Mouse (Mus musculus): ENCODE measurements around the gene Nrg3.
"Not testable (repeated sequence)": the region's sequence is repeated elsewhere in the genome, so short reads cannot be mapped to it uniquely, and the experiment has no call there.

The Nrg3 gene

GRCm38 (mm10) chr14:38629671-38630070, 843.2 kb downstream of the Nrg3 start:
- in situ Hi-C loops (cut with MboI, MseI) = loop anchor here (10.0 kb wide), 1 partner anchor 455 kb away; no protein-coding TSS in a partner anchor

- in situ Hi-C loops (cut with MboI, MseI) = loop anchor here (10.0 kb wide), 1 partner anchor 456 kb away; no protein-coding TSS in a partner anchor
These were observed 843.8 kb downstream of the Nrg3 start for GRCm38 (mm10) chr14:38628862-38629619.

DNA sequence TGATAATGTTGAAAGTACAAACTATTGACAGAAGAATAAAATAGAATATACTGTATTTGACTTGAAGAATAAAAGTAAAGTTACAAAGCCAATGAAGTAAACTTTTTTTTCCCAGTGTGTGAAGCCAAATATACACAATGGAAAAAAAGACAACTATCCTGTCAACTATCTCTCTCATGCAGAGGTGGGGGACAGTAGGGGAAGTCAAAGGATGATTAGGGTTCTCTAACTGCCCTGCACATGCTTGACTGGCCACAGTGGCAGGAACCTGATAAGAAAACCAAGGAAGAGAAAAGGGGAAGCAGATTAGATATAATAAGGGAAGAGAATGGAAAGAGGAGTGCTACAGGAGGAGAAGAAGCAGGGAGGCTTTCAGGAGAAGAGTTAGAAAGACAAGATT, 855.9 kb downstream of the Nrg3 start:
- in situ Hi-C loops (cut with MboI, MseI) = no loop called here

DNA sequence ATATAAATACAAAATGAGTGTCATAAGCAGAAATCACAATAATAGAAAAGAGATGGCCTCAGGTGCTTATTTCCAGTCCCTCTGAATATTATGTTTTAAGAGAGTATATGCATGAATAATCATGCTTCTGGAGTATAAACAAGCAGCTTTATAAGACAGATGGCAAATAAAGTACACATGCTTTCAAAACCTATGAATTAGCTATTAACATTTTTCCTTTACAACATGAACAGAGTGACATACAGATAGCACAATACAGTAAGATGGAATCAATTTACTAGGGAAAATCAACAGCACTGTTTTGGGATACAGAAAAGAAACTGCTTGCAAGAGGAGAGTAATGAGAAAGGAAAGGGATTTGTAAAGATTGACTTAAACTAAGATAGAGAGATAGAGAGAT, 875.2 kb downstream of the Nrg3 start:
- in situ Hi-C loops (cut with MboI, MseI) = no loop called here

- in situ Hi-C loops (cut with MboI, MseI) = no loop called here
These were observed 878.6 kb downstream of the Nrg3 start for GRCm38 (mm10) chr14:38594297-38594696.

DNA sequence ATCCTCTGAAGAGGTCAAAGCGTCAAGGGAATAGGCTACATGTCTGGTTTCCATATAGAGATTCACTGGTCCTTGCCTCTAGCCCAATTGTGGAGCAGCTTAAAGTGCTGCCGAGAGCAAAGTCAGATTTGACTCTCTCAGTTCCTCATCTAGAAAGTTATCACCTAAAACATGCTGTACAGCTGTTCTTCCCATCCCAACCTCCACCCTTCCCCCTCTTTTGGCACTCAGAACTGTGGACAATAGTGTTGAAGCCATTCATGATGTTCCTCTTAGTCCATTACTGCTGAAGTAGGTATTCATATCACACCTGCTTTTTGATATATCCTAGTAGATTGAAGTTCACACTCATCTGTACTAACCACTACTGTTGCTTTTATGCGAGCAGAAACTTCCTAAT, 896.1 kb downstream of the Nrg3 start:
- in situ Hi-C loops (cut with MboI, MseI) = no loop called here

- in situ Hi-C loops (cut with MboI, MseI) = no loop called here
These were observed 904.7 kb downstream of the Nrg3 start for GRCm38 (mm10) chr14:38568184-38568583.

- in situ Hi-C loops (cut with MboI, MseI) = no loop called here
These were observed 906.7 kb downstream of the Nrg3 start for GRCm38 (mm10) chr14:38566182-38566581.

GRCm38 (mm10) chr14:38554636-38555035, 918.3 kb downstream of the Nrg3 start:
- in situ Hi-C loops (cut with MboI, MseI) = loop anchor here (10.0 kb wide), 1 partner anchor 260 kb away; no protein-coding TSS in a partner anchor

DNA sequence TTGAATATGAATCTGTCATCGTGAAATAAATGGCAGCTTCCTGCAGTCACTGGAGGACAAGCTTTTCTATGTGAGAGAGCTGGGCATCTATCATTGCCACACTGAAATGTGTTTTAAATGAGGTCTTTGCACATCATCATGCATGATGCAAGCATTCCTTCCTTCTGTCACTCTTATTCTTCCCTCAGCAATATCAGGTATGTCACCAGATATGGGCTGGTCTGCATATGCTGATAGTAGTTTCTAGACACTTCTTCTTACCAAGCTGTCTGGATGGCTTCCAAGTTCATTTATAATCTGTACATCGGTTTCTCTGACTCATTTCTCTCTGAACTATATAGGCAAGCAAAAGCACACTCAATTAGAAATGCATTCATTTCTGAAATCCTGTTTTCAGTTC, 925.6 kb downstream of the Nrg3 start:
- in situ Hi-C loops (cut with MboI, MseI) = no loop called here

GRCm38 (mm10) chr14:38535181-38535580, 937.7 kb downstream of the Nrg3 start:
- in situ Hi-C loops (cut with MboI, MseI) = no loop called here

DNA sequence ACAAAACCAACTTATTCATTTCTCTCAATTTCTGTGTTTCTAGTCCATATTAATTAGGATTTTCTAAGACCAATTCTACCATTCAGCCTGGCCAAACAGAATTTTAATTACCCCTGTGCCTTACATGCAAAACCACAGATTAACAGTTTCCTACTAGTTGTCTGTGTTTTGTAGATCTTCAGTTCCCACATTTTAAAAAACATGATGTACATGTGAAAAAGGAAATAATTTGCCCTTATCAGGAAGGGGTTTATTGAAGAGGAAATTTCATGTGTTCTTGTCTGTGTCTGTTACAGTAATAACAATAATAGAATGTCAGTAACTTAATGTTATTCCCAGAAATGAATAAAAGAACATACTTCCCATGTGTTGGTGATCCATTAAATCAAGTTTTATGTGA, 939.4 kb downstream of the Nrg3 start:
- in situ Hi-C loops (cut with MboI, MseI) = no loop called here

DNA sequence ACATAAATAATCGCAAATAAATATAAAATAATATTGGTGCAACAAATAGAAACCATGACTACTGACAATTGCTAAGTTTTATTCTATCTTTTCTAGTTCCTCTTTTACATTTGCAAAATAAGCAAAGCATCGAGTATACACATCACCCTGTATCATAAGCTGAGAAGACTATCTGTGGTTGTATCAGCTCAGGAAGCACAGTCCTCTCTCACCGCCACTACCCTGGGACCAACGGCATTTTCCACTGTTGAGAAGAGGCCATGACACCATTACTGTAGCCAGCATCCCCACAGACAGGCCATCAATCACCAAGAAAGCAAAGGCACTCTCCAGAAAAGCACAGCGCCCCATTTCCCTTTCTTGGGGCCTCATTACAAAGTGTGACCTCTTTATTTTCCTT, 956.7 kb downstream of the Nrg3 start:
- in situ Hi-C loops (cut with MboI, MseI) = loop anchor here (25.0 kb wide), 1 partner anchor 704 kb away; no protein-coding TSS in a partner anchor

- in situ Hi-C loops (cut with MboI, MseI) = loop anchor here (25.0 kb wide), 1 partner anchor 697 kb away; no protein-coding TSS in a partner anchor
These were observed 963.9 kb downstream of the Nrg3 start for GRCm38 (mm10) chr14:38509016-38509415.

GRCm38 (mm10) chr14:38494970-38495369, 977.9 kb downstream of the Nrg3 start:
- in situ Hi-C loops (cut with MboI, MseI) = no loop called here

GRCm38 (mm10) chr14:38447086-38447485, 1025.8 kb downstream of the Nrg3 start:
- in situ Hi-C loops (cut with MboI, MseI) = no loop called here

DNA sequence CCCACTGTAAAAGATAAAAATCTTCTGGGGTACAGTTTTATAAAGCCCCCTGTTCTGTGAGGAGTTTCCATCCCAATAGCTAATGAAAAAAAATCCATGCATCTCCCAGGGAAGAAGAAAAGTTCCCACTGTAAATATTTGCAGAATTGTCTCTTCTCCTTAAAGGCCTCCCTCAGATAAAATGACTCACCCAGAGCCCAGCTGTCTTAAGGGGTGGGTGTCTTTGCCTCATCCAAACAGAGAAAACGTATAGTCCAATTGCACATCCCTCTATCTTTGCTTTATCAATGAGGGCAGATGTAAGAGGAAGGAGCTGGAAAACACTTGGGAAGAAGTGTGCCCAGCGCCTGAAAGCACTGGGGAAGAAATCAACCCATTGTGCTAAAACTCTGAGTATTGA, 1028.1 kb downstream of the Nrg3 start:
- in situ Hi-C loops (cut with MboI, MseI) = no loop called here

GRCm38 (mm10) chr14:38433793-38434589, 1038.9 kb downstream of the Nrg3 start:
- in situ Hi-C loops (cut with MboI, MseI) = no loop called here

- in situ Hi-C loops (cut with MboI, MseI) = no loop called here
These were observed 1098.2 kb downstream of the Nrg3 start for GRCm38 (mm10) chr14:38374660-38375059.

- in situ Hi-C loops (cut with MboI, MseI) = no loop called here
These were observed 1131.9 kb downstream of the Nrg3 start for GRCm38 (mm10) chr14:38340967-38341366.

GRCm38 (mm10) chr14:38322841-38323240, 1150.0 kb downstream of the Nrg3 start:
- in situ Hi-C loops (cut with MboI, MseI) = not testable (repeated sequence)

- in situ Hi-C loops (cut with MboI, MseI) = no loop called here
These were observed 1152.1 kb downstream of the Nrg3 start for GRCm38 (mm10) chr14:38320619-38321340.

Data from T-helper 1 cell (primary cell).